Mouse (Mus musculus) C2C12 (cell line): Measurements from ENCODE around the gene Clstn1. TPM values are rescaled to one million over a fixed set of nuclear protein-coding genes. Genes with fewer than 3 reads are reported as not detected.

ENCODE experiments used
- H3K27me3 ChIP-seq: one replicate; pipeline ENCODE4 v1.6.1; 2011; ENCODE audit not compliant: control insufficient read depth, insufficient read depth, insufficient read length
- H3K36me3 ChIP-seq: one replicate; pipeline ENCODE4 v1.6.1; 2011; ENCODE audit not compliant: control insufficient read depth, insufficient read depth
- H3K4me3 ChIP-seq: one replicate; pipeline ENCODE4 v1.5.1; 2011; ENCODE audit warnings: mild to moderate bottlenecking, control low read depth; ENCODE audit not compliant: poor library complexity, insufficient read depth, severe bottlenecking
- H3K79me2 ChIP-seq: one replicate; pipeline ENCODE4 v1.6.1; 2011; ENCODE audit not compliant: control insufficient read depth, insufficient read depth
- H3K79me3 ChIP-seq: one replicate; pipeline ENCODE4 v1.6.1; 2011; ENCODE audit warnings: low read depth, control low read depth
- H3ac ChIP-seq: one replicate; pipeline ENCODE3; 2011; ENCODE audit warnings: low read depth; ENCODE audit not compliant: control insufficient read depth, insufficient read length
- CEBPB ChIP-seq: IDR thresholded peaks from one replicate; pipeline ENCODE4 v1.6.1; 2011; ENCODE audit warnings: low read depth, mild to moderate bottlenecking, control low read depth, moderate library complexity
- CTCF ChIP-seq: IDR thresholded peaks from one replicate; pipeline ENCODE4 v1.5.1; 2011; ENCODE audit not compliant: control insufficient read depth, insufficient read depth, insufficient read length
- FOSL1 ChIP-seq: IDR thresholded peaks from one replicate; pipeline ENCODE4 v1.8.0; 2011; ENCODE audit warnings: mild to moderate bottlenecking, low read length; ENCODE audit not compliant: poor library complexity, insufficient read depth, severe bottlenecking
- MAX ChIP-seq: IDR thresholded peaks from one replicate; pipeline ENCODE4 v1.6.1; 2011; ENCODE audit warnings: mild to moderate bottlenecking, control low read depth
- MYOD1 ChIP-seq: IDR thresholded peaks from one replicate; pipeline ENCODE4 v1.6.1; 2011; ENCODE audit warnings: low read depth; ENCODE audit not compliant: control insufficient read depth, insufficient read length
- MYOG ChIP-seq: IDR thresholded peaks from one replicate; pipeline ENCODE4 v1.6.1; 2011; ENCODE audit not compliant: control insufficient read depth, insufficient read length; ENCODE audit errors: extremely low read depth
- USF1 ChIP-seq: IDR thresholded peaks from one replicate; pipeline ENCODE4 v1.6.1; 2011; ENCODE audit warnings: low read depth, mild to moderate bottlenecking, control low read depth, moderate library complexity
- polyA plus RNA-seq: library from polyadenylated mRNA; unstranded; fragments of >200 nt; fragmentation: generic; extraction: Trizol; gene quantifications from one replicate; pipeline ENCODE4 v1.2.1, GENCODE M21; 2012; ENCODE audit warnings: missing spikeins

Gene Clstn1
- polyA plus RNA-seq, 1 experiment, result 45.3 TPM

DNA sequence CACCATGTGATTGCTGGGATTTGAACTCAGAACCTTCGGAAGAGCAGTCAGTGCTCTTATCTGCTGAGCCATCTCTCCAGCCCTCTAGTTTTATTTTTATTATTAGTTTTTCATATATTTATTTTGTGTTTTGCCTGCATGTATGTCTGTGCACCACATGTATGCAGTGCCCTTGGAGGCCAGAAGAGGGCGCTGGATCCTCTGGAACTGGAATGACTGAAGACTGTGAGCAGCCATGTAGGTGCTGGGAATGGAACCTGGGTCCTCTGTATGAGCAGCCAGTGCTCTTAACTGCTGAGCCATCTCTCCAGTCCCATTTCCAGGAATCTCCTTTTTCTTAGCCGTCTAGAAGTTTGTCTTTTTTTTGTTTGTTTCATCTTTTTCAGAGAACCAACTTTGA, 18.2 kb downstream of the Clstn1 start:
- Histone ChIP-seq H3K79me3 (peaks cover 12% of the 10 kb centered on the region), H3K4me3 (no peak overlapping the region), H3K27me3 (no peaks in the 10 kb centered on the region), H3ac (no peak overlapping the region), H3K79me2 (peaks cover 67% of the 10 kb centered on the region), H3K36me3 (no peaks in the 10 kb centered on the region)
- TF ChIP-seq CTCF (no peak), FOSL1 (no peak), MYOG (no peak), USF1 (no peak)

DNA sequence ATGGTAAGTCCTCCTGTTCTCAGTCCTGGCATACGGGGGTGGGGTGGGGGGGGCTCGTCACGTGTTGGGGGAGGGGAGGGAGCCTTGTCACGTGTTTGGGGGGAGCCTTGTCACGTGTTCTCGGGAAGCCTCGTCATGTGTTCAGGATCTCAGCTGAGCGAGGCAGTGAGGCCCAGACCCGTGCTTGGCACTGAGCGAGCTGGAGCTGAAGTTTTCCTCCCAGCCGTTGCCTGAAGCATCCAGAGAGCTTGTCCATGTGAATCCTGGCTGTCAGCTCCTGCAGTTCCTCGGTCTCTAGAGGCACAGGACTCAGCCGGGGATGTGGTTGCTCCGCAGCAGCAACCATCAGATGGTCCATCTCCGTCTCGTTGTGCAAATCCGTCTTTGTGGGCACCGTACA, 19.8 kb downstream of the Clstn1 start:
- TF ChIP-seq MYOG (no peak), CTCF (no peak), MYOD1 (no peak), USF1 (no peak), FOSL1 (no peak), CEBPB (no peak), MAX (no peak)

DNA sequence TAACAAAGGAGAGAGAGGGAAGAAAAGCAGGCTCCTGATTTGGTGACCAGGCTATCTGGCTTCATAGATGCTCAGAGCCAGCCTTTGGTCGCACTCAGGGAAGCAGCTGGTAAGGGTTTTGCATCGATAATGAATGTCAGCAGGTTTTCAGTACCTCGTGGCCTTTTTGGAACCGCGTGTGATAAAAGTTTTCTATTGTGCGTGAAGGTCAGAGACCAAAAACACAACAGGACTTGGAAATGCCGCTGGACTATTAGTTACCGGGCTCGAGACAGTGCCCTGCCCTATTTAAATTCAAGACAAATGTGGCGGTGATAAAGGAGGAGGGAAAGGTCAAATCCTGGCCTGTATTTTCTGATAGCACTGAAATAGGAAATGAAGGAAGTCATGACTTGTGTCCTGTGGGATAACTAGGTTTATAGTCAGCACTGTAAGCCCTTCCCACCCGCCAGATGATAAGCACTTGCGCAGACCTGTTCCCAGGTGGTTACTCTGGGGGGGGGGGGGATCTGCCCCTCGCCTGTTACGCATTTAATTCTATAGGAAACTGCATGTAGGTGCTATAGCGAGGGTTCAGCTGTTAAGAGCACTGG, 20.6 kb downstream of the Clstn1 start:
- no peaks in the 10 kb centered on the region for H3K36me3 ChIP-seq
- H3K27me3 ChIP-seq, result no peaks in the 10 kb centered on the region
- peaks cover 43% of the 10 kb centered on the region for H3K79me2 ChIP-seq
- peaks cover 2% of the 10 kb centered on the region for H3K79me3 ChIP-seq
- TF ChIP-seq CEBPB (no peak), MYOG (no peak), MYOD1 (no peak), FOSL1 (no peak), USF1 (no peak), CTCF (no peak), MAX (no peak)
- H3K4me3 ChIP-seq, result no peak overlapping the region
- no peak overlapping the region for H3ac ChIP-seq

More for the DNA sequence above, 19.8 kb downstream of the Clstn1 start:
- Histone ChIP-seq H3K27me3 (no peaks in the 10 kb centered on the region), H3K4me3 (no peak overlapping the region), H3K79me3 (peaks cover 4% of the 10 kb centered on the region), H3K36me3 (no peaks in the 10 kb centered on the region), H3ac (no peak overlapping the region), H3K79me2 (peaks cover 51% of the 10 kb centered on the region)

GRCm38 (mm10) chr4:149607591-149608308, 21.5 kb downstream of the Clstn1 start:
- H3K79me2 ChIP-seq, result peaks cover 38% of the 10 kb centered on the region
- no peak overlapping the region for H3ac ChIP-seq
- H3K27me3 ChIP-seq, result no peaks in the 10 kb centered on the region
- TF ChIP-seq CEBPB, result no peak
- TF ChIP-seq MYOD1, result no peak
- TF ChIP-seq MYOG, result no peak
- TF ChIP-seq FOSL1, result no peak
- no peak for TF ChIP-seq CTCF
- no peak for TF ChIP-seq MAX
- TF ChIP-seq USF1, result no peak
- no peak overlapping the region for H3K4me3 ChIP-seq
- H3K36me3 ChIP-seq, result no peaks in the 10 kb centered on the region
- H3K79me3 ChIP-seq, result peaks cover 2% of the 10 kb centered on the region

GRCm38 (mm10) chr4:149608309-149608638, 22.0 kb downstream of the Clstn1 start:
- H3K36me3 ChIP-seq, result no peaks in the 10 kb centered on the region
- H3K27me3 ChIP-seq, result no peaks in the 10 kb centered on the region
- H3K79me3 ChIP-seq, result peaks cover 2% of the 10 kb centered on the region
- TF ChIP-seq CEBPB, result no peak
- TF ChIP-seq USF1, result no peak
- TF ChIP-seq CTCF, result no peak
- TF ChIP-seq MAX, result no peak
- no peak for TF ChIP-seq MYOD1
- TF ChIP-seq MYOG, result no peak
- peaks cover 33% of the 10 kb centered on the region for H3K79me2 ChIP-seq
- H3K4me3 ChIP-seq, result no peak overlapping the region
- no peak overlapping the region for H3ac ChIP-seq
